8 mouse cellular contexts compared by ENCODE assay signal in the genomic region with DNA sequence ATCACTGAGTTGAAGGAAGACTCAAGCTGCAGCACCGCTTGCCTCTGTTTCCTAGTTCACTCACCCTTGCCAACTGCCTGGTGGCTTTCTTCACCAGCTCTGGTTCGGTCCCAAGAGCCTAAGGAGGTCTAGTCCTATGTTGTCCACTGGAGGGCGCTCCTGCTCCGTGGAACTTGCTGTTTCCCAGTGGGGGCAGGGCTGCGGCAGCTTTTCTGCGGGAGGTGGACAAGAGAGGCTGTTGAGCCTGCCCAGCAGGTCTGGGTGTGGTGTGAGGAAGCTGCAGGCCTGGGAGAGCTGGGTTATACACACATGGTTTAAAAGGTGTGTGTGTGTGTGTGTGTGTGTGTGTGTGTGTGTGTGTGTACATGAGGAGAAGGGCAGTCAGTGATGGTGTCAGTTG. TPM values are rescaled to one million over a fixed set of nuclear protein-coding genes. Genes with fewer than 3 reads are reported as not detected.
DNase-seq lines count a peak whose midpoint lies in the region; ATAC-seq lines count a peak whose summit lies in the region.

No protein-coding gene starts in this region.

- H3K27ac ChIP-seq in forebrain, embryonic 11.5 days (ENCODE audit: low read depth, low read length): no peak overlapping the region
- no peak overlapping the region for H3K27ac ChIP-seq in forebrain, embryonic 16.5 days (ENCODE audit: low read length)
- no peak overlapping the region for H3K27ac ChIP-seq in hindbrain, embryonic 16.5 days (ENCODE audit: low read depth, low read length)
- no peak overlapping the region for H3K27ac ChIP-seq in midbrain, embryonic 16.5 days (ENCODE audit: low read length)

- H3K9ac ChIP-seq in forebrain, embryonic 11.5 days (ENCODE audit: low read length): no peak overlapping the region
- no peak overlapping the region for H3K9ac ChIP-seq in forebrain, embryonic 16.5 days (replicated peaks; ENCODE audit: low read depth, low read length)
- H3K9ac ChIP-seq in hindbrain, embryonic 16.5 days (ENCODE audit: low read depth, low read length): no peak overlapping the region
- H3K9ac ChIP-seq in midbrain, embryonic 16.5 days (ENCODE audit: low read depth, low read length): no peak overlapping the region

- H3K4me3 ChIP-seq in forebrain, embryonic 11.5 days (ENCODE audit: low read depth, low read length): no peak overlapping the region
- no peak overlapping the region for H3K4me3 ChIP-seq in forebrain, embryonic 16.5 days (replicated peaks; ENCODE audit: low read length)
- H3K4me3 ChIP-seq in hindbrain, embryonic 16.5 days (ENCODE audit: low read length): no peak overlapping the region
- no peak overlapping the region for H3K4me3 ChIP-seq in midbrain, embryonic 16.5 days (ENCODE audit: low read depth, low read length)

- no peaks in the 10 kb centered on the region for H3K36me3 ChIP-seq in forebrain, embryonic 11.5 days (ENCODE audit: control insufficient read depth, insufficient read depth, low read length)
- no peaks in the 10 kb centered on the region for H3K36me3 ChIP-seq in forebrain, embryonic 16.5 days (ENCODE audit: control insufficient read depth, insufficient read depth)
- H3K36me3 ChIP-seq in hindbrain, embryonic 16.5 days (ENCODE audit: control insufficient read depth, insufficient read depth, low read length): no peaks in the 10 kb centered on the region
- no peaks in the 10 kb centered on the region for H3K36me3 ChIP-seq in midbrain, embryonic 16.5 days (ENCODE audit: control insufficient read depth, insufficient read depth, low read length)

- no peaks in the 10 kb centered on the region for H3K9me3 ChIP-seq in forebrain, embryonic 11.5 days (ENCODE audit: control insufficient read depth, low read length)
- H3K9me3 ChIP-seq in forebrain, embryonic 16.5 days (ENCODE audit: control insufficient read depth, low read length): no peaks in the 10 kb centered on the region
- no peaks in the 10 kb centered on the region for H3K9me3 ChIP-seq in hindbrain, embryonic 16.5 days (ENCODE audit: control insufficient read depth, low read length)
- H3K9me3 ChIP-seq in midbrain, embryonic 16.5 days (replicated peaks; ENCODE audit: control insufficient read depth, low read length, poor library complexity, severe bottlenecking): no peaks in the 10 kb centered on the region

- WGBS in forebrain, embryonic 11.5 days: 7% methylated on average over 6 of the region's 6 CpGs
- WGBS in forebrain, embryonic 16.5 days: 3% methylated on average over 6 of the region's 6 CpGs
- WGBS in hindbrain, embryonic 16.5 days: 4% methylated on average over 6 of the region's 6 CpGs
- WGBS in midbrain, embryonic 16.5 days: 4% methylated on average over 6 of the region's 6 CpGs

- intact Hi-C loops in left cerebral cortex, postnatal 10 days (cut with DNase I): loop anchor here (5.0 kb wide), 1 partner anchor 740 kb away; no protein-coding TSS in a partner anchor

- 0 out of 2 replicates have a peak, but pooled peaks have one; percentile 12 for ATAC-seq in forebrain, embryonic 11.5 days (replicated peaks; ENCODE audit: low FRiP score)
- ATAC-seq in forebrain, embryonic 16.5 days: no peak
- ATAC-seq in hindbrain, embryonic 16.5 days: peak; percentile 61
- 0 out of 2 replicates have a peak, but pooled peaks have one; percentile 25 for ATAC-seq in midbrain, embryonic 16.5 days

- H3K27me3 ChIP-seq in forebrain, embryonic 11.5 days (ENCODE audit: control insufficient read depth, insufficient read depth, low read length): no peaks in the 10 kb centered on the region
- no peaks in the 10 kb centered on the region for H3K27me3 ChIP-seq in forebrain, embryonic 16.5 days (replicated peaks; ENCODE audit: control insufficient read depth, insufficient read depth, low read length)
- no peaks in the 10 kb centered on the region for H3K27me3 ChIP-seq in hindbrain, embryonic 16.5 days (replicated peaks; ENCODE audit: control insufficient read depth, insufficient read depth, low read length)
- H3K27me3 ChIP-seq in midbrain, embryonic 16.5 days (ENCODE audit: control insufficient read depth, insufficient read depth, low read depth, low read length): no peaks in the 10 kb centered on the region

- H3K4me2 ChIP-seq in forebrain, embryonic 11.5 days (ENCODE audit: low read depth, low read length, severe bottlenecking): no peak overlapping the region
- H3K4me2 ChIP-seq in forebrain, embryonic 16.5 days (ENCODE audit: low read length): no peak overlapping the region
- no peak overlapping the region for H3K4me2 ChIP-seq in hindbrain, embryonic 16.5 days (ENCODE audit: low read length)
- no peak overlapping the region for H3K4me2 ChIP-seq in midbrain, embryonic 16.5 days (ENCODE audit: low read length)

- H3K4me1 ChIP-seq in forebrain, embryonic 11.5 days (replicated peaks; ENCODE audit: control insufficient read depth, insufficient read depth, low read length): no peaks in the 10 kb centered on the region
- no peaks in the 10 kb centered on the region for H3K4me1 ChIP-seq in forebrain, embryonic 16.5 days (replicated peaks; ENCODE audit: control insufficient read depth, insufficient read depth, low read length)
- no peaks in the 10 kb centered on the region for H3K4me1 ChIP-seq in hindbrain, embryonic 16.5 days (ENCODE audit: control insufficient read depth, insufficient read depth, low read depth, low read length)
- H3K4me1 ChIP-seq in midbrain, embryonic 16.5 days (ENCODE audit: control insufficient read depth, insufficient read depth, low read length): no peaks in the 10 kb centered on the region

- DNase-seq in forebrain, embryonic 11.5 days (ENCODE audit: low spot score): peak; percentile 89
- peak; percentile 55 for DNase-seq in cerebellum, adult 11 months
- peak; percentile 78 to 80 for DNase-seq in frontal cortex, postnatal 25 days (ENCODE audit: low spot score in 2 of 2)
- DNase-seq in left cerebral cortex, postnatal 10 days (ENCODE audit: extremely low spot score in 1 of 2, low spot score in 2 of 2): peak; percentile 77 to 92
- DNase-seq in spleen, postnatal 36 days (ENCODE audit: low spot score in 2 of 2): peak; percentile 44 to 54

RNA-seq across cellular contexts. Expression of a gene that starts 34.3 kb away (rescaled TPM):
- polyA plus RNA-seq in forebrain, embryonic 11.5 days (2014; fragmentation: Nextera tagmentation; extraction: Ambion mirVana): 0.21 and 0.71 TPM in 2 replicates
- 0.29 and 0.30 TPM in 2 replicates for polyA plus RNA-seq in forebrain, embryonic 16.5 days (2015; fragmentation: Nextera tagmentation; extraction: Ambion mirVana)
- polyA plus RNA-seq in hindbrain, embryonic 16.5 days (2015; fragmentation: Nextera tagmentation; extraction: Ambion mirVana): 0.13 and 0.21 TPM in 2 replicates
- under 1 TPM in 1 of 2 experiments, not detected in 1; 0.30 TPM for total RNA-seq in left cerebral cortex, postnatal 10 days (2021)
- 0.19 and 0.26 TPM in 2 replicates for polyA plus RNA-seq in midbrain, embryonic 16.5 days (2015; fragmentation: Nextera tagmentation; extraction: Ambion mirVana)

RNA-seq across cellular contexts. Expression of a gene that starts 42.7 kb away (rescaled TPM):
- not detected in 2 replicates for polyA plus RNA-seq in forebrain, embryonic 11.5 days (2014; fragmentation: Nextera tagmentation; extraction: Ambion mirVana)
- polyA plus RNA-seq in forebrain, embryonic 16.5 days (2015; fragmentation: Nextera tagmentation; extraction: Ambion mirVana): 0.13 and 0.14 TPM in 2 replicates
- 0.25 and 0.38 TPM in 2 replicates for polyA plus RNA-seq in hindbrain, embryonic 16.5 days (2015; fragmentation: Nextera tagmentation; extraction: Ambion mirVana)
- total RNA-seq in left cerebral cortex, postnatal 10 days (2021): under 1 TPM; 0.54 to 0.81 TPM
- polyA plus RNA-seq in midbrain, embryonic 16.5 days (2015; fragmentation: Nextera tagmentation; extraction: Ambion mirVana): 0.10 TPM in 2 replicates

RNA-seq across cellular contexts. Expression of a gene that starts 43.2 kb away (rescaled TPM):
- polyA plus RNA-seq in forebrain, embryonic 11.5 days (2014; fragmentation: Nextera tagmentation; extraction: Ambion mirVana): 62.1 and 65.7 TPM in 2 replicates
- polyA plus RNA-seq in forebrain, embryonic 16.5 days (2015; fragmentation: Nextera tagmentation; extraction: Ambion mirVana): 87.4 and 92.4 TPM in 2 replicates
- 79.6 and 81.3 TPM in 2 replicates for polyA plus RNA-seq in hindbrain, embryonic 16.5 days (2015; fragmentation: Nextera tagmentation; extraction: Ambion mirVana)
- total RNA-seq in left cerebral cortex, postnatal 10 days (2021): 10 to 100 TPM; 38.8 to 41.9 TPM
- polyA plus RNA-seq in midbrain, embryonic 16.5 days (2015; fragmentation: Nextera tagmentation; extraction: Ambion mirVana): 74.8 and 79.8 TPM in 2 replicates
